Mouse (Mus musculus): ENCODE results near the gene 1700067K01Rik. TPM values are rescaled to one million over a fixed set of nuclear protein-coding genes. Genes with fewer than 3 reads are reported as not detected.
"Not testable (repeated sequence)": the region's sequence is repeated elsewhere in the genome, so short reads cannot be mapped to it uniquely, and the experiment has no call there.

Gene 1700067K01Rik
- polyA plus RNA-seq, 1 experiment from 2014 or later, result 1.3 TPM

DNA sequence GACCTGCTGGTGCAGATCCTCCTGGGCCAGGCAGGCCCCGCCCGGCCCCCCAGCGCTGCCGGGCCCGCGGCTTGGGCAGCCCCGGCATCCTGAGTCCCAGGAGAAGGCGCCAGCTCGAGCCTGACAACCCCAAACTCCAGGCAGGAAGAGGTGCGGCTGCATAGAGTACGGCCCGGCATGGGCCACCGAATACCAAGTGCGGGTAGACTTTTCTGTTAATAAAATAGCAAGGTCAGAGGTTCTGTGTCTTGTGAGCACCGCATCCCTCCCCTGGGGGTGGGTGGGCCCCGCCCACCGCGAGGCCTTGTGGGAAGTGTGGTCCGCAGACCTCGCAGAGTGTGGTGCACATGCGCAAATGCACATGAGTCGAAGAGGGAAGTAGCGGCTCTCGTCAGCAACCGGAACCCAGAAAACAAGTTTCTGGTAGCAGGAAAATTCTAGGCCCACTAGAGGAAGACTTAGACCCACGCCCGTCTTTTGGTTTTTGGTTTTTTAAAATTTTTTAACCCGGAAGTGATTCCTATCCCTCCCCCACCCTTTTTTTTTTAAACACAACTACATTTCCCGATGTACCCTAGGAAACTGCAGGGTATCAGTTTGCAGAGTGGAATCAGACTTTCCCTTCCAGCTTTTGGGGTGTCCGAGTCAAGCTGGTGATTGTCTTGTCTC, 3.4 kb downstream of the 1700067K01Rik start:
- Histone ChIP-seq H3K4me1 (replicated peaks; ENCODE audit: control insufficient read depth, insufficient read depth, low read length) (peaks cover 21% of the 10 kb centered on the region), H3K4me3 (replicated peaks; ENCODE audit: low read length) (peak overlapping the region; percentile 70), H3K27me3 (replicated peaks; ENCODE audit: control insufficient read depth, insufficient read depth, low read length) (peaks cover 7% of the 10 kb centered on the region; the same call in 1 of the 2 replicates), H3K9ac (replicated peaks; ENCODE audit: low read depth, low read length) (peak overlapping the region; percentile 78), H3K27ac (ENCODE audit: low read length) (peak overlapping the region; percentile 70), H3K36me3 (ENCODE audit: control insufficient read depth, insufficient read depth) (no peaks in the 10 kb centered on the region), H3K4me2 (ENCODE audit: low read length) (peak overlapping the region; percentile 92), H3K9me3 (ENCODE audit: control insufficient read depth, low read length) (no peaks in the 10 kb centered on the region)
- under 1% methylated on average over 30 of the region's 30 CpGs for WGBS
- ATAC-seq, result peak; percentile 91

GRCm38 (mm10) chr8:84005502-84005901, 4.2 kb downstream of the 1700067K01Rik start:
- not testable (repeated sequence) for H3K9ac ChIP-seq (replicated peaks; ENCODE audit: low read depth, low read length); H3K9me3 ChIP-seq (ENCODE audit: control insufficient read depth, low read length); H3K4me3 ChIP-seq (replicated peaks; ENCODE audit: low read length); H3K27ac ChIP-seq (ENCODE audit: low read length); H3K4me2 ChIP-seq (ENCODE audit: low read length); H3K36me3 ChIP-seq (ENCODE audit: control insufficient read depth, insufficient read depth); ATAC-seq
- Histone ChIP-seq H3K27me3 (replicated peaks; ENCODE audit: control insufficient read depth, insufficient read depth, low read length) (peaks cover 14% of the 10 kb centered on the region), H3K4me1 (replicated peaks; ENCODE audit: control insufficient read depth, insufficient read depth, low read length) (peaks cover 22% of the 10 kb centered on the region)
- 95% methylated on average over 7 of the region's 7 CpGs for WGBS

- no peak overlapping the region for H3K4me3 ChIP-seq (replicated peaks; ENCODE audit: low read length)
- H3K27ac ChIP-seq (ENCODE audit: low read length), result no peak overlapping the region
- H3K4me1 ChIP-seq (replicated peaks; ENCODE audit: control insufficient read depth, insufficient read depth, low read length), result peaks cover 34% of the 10 kb centered on the region
- H3K9ac ChIP-seq (replicated peaks; ENCODE audit: low read depth, low read length), result no peak overlapping the region
- peaks cover 29% of the 10 kb centered on the region for H3K27me3 ChIP-seq (replicated peaks; ENCODE audit: control insufficient read depth, insufficient read depth, low read length)
- H3K36me3 ChIP-seq (ENCODE audit: control insufficient read depth, insufficient read depth), result no peaks in the 10 kb centered on the region
- H3K4me2 ChIP-seq (ENCODE audit: low read length), result no peak overlapping the region
- no peak for ATAC-seq
- 29% methylated on average over 7 of the region's 7 CpGs for WGBS
- no peaks in the 10 kb centered on the region for H3K9me3 ChIP-seq (ENCODE audit: control insufficient read depth, low read length)
These were observed 7.1 kb downstream of the 1700067K01Rik start for GRCm38 (mm10) chr8:84008362-84008761.

DNA sequence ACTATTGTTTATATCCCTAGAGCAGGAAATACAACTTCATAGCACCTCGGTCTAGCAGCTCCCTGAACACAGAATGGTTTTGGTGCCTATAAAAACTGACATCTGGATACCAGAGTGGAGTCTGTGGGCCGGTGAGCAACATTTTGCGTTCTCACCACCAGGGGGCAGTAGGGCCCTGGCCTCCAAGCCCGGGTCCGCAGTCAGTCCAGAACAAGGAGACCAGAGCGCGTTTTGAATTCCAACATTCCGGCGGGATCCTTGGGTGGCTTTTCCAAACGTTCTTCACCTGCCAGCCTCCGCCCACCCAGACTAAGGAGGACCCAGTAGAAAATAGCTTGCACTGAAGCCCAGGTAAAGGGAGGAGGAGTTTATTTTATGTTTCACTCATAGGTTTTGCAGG, 8.6 kb downstream of the 1700067K01Rik start:
- Histone ChIP-seq H3K4me2 (ENCODE audit: low read length) (no peak overlapping the region), H3K4me3 (replicated peaks; ENCODE audit: low read length) (no peak overlapping the region)
- WGBS, result 2% methylated on average over 11 of the region's 11 CpGs

DNA sequence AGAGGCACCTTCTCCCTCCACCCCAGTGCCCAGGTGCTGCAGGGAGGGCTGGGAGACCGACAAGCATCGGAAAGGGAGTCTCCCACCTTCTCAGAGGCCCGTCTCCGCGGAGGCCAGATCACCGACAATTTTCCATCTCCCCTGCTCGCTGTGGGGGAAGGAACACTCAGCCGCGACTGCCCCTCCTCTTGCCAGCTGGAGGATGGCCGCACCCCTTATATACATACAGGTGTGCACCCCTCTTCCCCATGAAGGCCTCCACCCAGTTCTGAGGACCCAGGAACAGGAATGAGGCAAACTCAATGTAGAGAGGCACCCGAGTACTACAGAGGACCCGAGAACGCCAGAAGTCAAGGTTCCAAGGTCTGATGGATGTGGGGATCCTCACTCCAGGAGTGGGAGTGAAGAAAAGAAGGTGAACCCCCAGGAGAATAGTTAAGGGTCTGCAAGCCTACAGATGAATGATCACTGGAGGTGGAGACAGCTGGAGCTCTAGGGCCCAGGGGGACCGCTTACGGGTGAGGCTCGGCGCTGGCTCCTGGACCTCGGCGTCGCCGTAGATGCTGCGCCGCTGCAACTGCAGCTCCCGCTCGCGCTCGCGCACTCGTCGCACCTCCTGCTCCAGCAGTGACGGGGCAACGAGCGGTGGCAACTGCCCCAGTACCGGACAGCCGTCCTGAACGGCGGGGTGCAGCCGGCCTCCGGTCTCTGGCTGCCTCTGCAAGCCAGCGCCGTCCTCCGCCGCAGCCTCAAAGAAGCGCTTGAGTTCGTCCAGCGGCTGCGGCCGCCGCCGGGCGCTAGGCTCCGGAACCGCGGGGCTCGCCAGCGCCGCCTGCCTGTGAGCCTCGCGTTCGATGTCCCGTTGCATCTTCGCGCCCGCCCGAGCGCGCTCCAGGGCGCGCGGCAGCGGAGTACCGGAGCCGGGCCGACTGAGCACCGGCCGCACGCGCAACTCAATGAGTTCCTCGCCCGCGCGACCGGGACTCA, 9.6 kb downstream of the 1700067K01Rik start:
- peak overlapping the region; percentile 75 for H3K4me2 ChIP-seq (ENCODE audit: low read length)
- peak; percentile 63 for ATAC-seq
- peaks cover 20% of the 10 kb centered on the region for H3K4me1 ChIP-seq (replicated peaks; ENCODE audit: control insufficient read depth, insufficient read depth, low read length)
- 1% methylated on average over 69 of the region's 83 CpGs for WGBS
- no peak overlapping the region for H3K27ac ChIP-seq (ENCODE audit: low read length)
- peak overlapping the region; percentile 49 for H3K4me3 ChIP-seq (replicated peaks; ENCODE audit: low read length)
- H3K27me3 ChIP-seq (replicated peaks; ENCODE audit: control insufficient read depth, insufficient read depth, low read length), result peaks cover 31% of the 10 kb centered on the region
- H3K9me3 ChIP-seq (ENCODE audit: control insufficient read depth, low read length), result no peaks in the 10 kb centered on the region
- H3K9ac ChIP-seq (replicated peaks; ENCODE audit: low read depth, low read length), result peak overlapping the region; percentile 45
- no peaks in the 10 kb centered on the region for H3K36me3 ChIP-seq (ENCODE audit: control insufficient read depth, insufficient read depth)

More for the DNA sequence above, 8.6 kb downstream of the 1700067K01Rik start:
- H3K27me3 ChIP-seq (replicated peaks; ENCODE audit: control insufficient read depth, insufficient read depth, low read length), result peaks cover 31% of the 10 kb centered on the region
- 0 out of 2 replicates have a peak, but pooled peaks have one; percentile 20 for ATAC-seq
- H3K36me3 ChIP-seq (ENCODE audit: control insufficient read depth, insufficient read depth), result no peaks in the 10 kb centered on the region
- peaks cover 23% of the 10 kb centered on the region for H3K4me1 ChIP-seq (replicated peaks; ENCODE audit: control insufficient read depth, insufficient read depth, low read length)
- no peak overlapping the region for H3K9ac ChIP-seq (replicated peaks; ENCODE audit: low read depth, low read length)
- H3K9me3 ChIP-seq (ENCODE audit: control insufficient read depth, low read length), result no peaks in the 10 kb centered on the region
- H3K27ac ChIP-seq (ENCODE audit: low read length), result no peak overlapping the region

DNA sequence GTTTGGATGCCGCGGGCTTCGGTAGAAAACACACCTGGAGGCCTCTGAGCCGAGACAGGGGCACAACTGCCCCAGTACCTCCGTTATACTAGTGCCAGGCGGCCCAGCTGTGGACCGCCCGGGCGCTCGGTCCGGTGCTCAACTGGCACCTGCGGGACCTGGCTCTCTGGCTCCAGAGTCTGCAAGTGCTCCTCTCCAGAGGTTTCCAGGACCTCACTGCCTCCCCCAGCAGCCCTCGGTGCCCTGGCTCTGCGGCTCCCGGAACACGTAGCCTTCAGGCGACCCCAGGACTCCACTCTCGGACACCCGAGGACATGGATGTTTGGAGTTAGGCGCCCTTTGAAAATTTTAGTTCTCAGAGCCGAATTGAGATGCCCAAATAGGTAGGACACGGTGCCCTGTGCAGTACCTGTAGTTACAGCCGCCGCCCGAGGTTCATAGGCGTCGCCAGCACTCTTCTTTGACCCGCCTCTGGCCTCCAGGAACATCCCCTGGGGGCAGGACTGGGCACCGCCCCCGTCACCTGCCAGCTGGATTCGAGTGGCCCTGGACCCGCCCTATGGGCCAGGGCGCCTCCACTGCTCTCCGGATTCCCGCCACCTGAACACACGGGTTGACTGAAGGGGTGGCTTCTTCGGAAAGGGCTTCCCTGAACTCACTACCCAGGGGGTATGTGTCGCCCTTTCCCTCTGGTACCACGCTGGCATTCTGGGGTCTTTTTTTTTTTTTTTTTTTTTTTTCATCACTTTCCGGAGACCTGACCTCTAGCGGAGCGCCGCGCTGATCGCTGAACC, 10.6 kb downstream of the 1700067K01Rik start, which contains the start of gene 2210011C24Rik:
Gene 2210011C24Rik, minus strand, starts transcription at position 467 of the 794 bp plus-strand sequence.
- ATAC-seq, result peak; percentile 21
- H3K4me1 ChIP-seq (replicated peaks; ENCODE audit: control insufficient read depth, insufficient read depth, low read length), result peaks cover 20% of the 10 kb centered on the region
- under 1% methylated on average over 45 of the region's 45 CpGs for WGBS

DNA sequence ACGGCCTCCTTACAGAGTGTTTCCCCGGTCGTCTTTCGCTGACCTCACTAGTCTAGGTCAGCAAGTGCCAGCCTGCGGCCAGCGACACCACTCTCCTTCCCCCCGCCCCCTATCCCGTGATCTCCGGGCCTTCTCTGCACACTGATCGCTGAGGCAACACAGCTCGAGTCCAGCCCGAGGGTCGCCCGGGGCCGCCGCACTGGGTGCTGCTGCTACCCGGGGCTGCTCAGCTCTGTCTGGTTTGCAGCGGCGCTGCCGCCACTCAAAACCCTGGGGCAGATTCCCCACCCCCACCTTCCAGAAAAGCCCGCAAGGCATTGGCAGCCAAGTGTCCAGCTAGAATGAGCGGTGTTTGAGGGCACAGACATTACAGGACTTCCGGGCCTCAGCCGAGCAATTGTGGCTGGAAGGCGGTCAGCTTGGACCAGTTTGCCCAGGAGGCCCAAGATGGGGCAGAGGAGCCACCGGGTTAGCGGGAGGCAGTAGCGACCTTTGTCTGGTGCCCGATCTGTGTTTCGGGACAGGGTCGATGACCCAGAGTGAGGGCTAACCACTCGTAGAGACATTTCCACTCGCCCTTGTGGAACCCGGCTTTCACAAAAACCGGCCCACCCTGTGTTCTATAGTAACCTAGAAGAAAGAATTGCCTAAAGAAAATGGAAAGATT, 11.3 kb downstream of the 1700067K01Rik start:
- ATAC-seq, result no peak
- Histone ChIP-seq H3K9me3 (ENCODE audit: control insufficient read depth, low read length) (no peaks in the 10 kb centered on the region), H3K27me3 (replicated peaks; ENCODE audit: control insufficient read depth, insufficient read depth, low read length) (peaks cover 31% of the 10 kb centered on the region), H3K4me2 (ENCODE audit: low read length) (peak overlapping the region; percentile 75), H3K9ac (replicated peaks; ENCODE audit: low read depth, low read length) (no peak overlapping the region), H3K4me1 (replicated peaks; ENCODE audit: control insufficient read depth, insufficient read depth, low read length) (peaks cover 20% of the 10 kb centered on the region), H3K4me3 (replicated peaks; ENCODE audit: low read length) (no peak overlapping the region; the same call in 1 of the 2 replicates), H3K27ac (ENCODE audit: low read length) (no peak overlapping the region), H3K36me3 (ENCODE audit: control insufficient read depth, insufficient read depth) (no peaks in the 10 kb centered on the region)
- 4% methylated on average over 35 of the region's 35 CpGs for WGBS

More for the DNA sequence above, 10.6 kb downstream of the 1700067K01Rik start, which contains the start of gene 2210011C24Rik:
- Histone ChIP-seq H3K27ac (ENCODE audit: low read length) (no peak within 1 kb of the TSS), H3K36me3 (ENCODE audit: control insufficient read depth, insufficient read depth) (no peaks in the 10 kb centered on the region), H3K27me3 (replicated peaks; ENCODE audit: control insufficient read depth, insufficient read depth, low read length) (peaks cover 31% of the 10 kb centered on the region), H3K9ac (replicated peaks; ENCODE audit: low read depth, low read length) (peak within 1 kb of the TSS; percentile 45), H3K4me3 (replicated peaks; ENCODE audit: low read length) (peak within 1 kb of the TSS; percentile 49), H3K9me3 (ENCODE audit: control insufficient read depth, low read length) (no peaks in the 10 kb centered on the region), H3K4me2 (ENCODE audit: low read length) (peak within 1 kb of the TSS; percentile 75)

GRCm38 (mm10) chr8:84015833-84016232, 14.5 kb downstream of the 1700067K01Rik start:
- 93% methylated on average over 5 of the region's 5 CpGs for WGBS
- Histone ChIP-seq H3K27ac (ENCODE audit: low read length) (no peak overlapping the region), H3K27me3 (replicated peaks; ENCODE audit: control insufficient read depth, insufficient read depth, low read length) (peaks cover 22% of the 10 kb centered on the region), H3K36me3 (ENCODE audit: control insufficient read depth, insufficient read depth) (no peaks in the 10 kb centered on the region), H3K9me3 (ENCODE audit: control insufficient read depth, low read length) (no peaks in the 10 kb centered on the region), H3K9ac (replicated peaks; ENCODE audit: low read depth, low read length) (no peak overlapping the region), H3K4me1 (replicated peaks; ENCODE audit: control insufficient read depth, insufficient read depth, low read length) (peaks cover 16% of the 10 kb centered on the region), H3K4me2 (ENCODE audit: low read length) (no peak overlapping the region), H3K4me3 (replicated peaks; ENCODE audit: low read length) (no peak overlapping the region)
- ATAC-seq, result no peak
